Mouse (Mus musculus) cerebellum, adult 2 months (tissue): ENCODE measurements around the gene Mmachc.

Source experiments
- CTCF ChIP-seq: fragments of 200-500 bp; IDR thresholded peaks from 2 replicates; pipeline ENCODE4 v1.5.1; 2011; ENCODE audit warnings: low read depth, mild to moderate bottlenecking, control low read depth, low read length, moderate library complexity, borderline replicate concordance; ENCODE audit not compliant: insufficient read depth
- POLR2A ChIP-seq: fragments of 200-500 bp; IDR thresholded peaks from 2 replicates; pipeline ENCODE4 v1.6.1; 2011; ENCODE audit warnings: low read length, control low read depth, borderline replicate concordance; ENCODE audit not compliant: insufficient read depth

- no peak for TF ChIP-seq CTCF
- TF ChIP-seq POLR2A = no peak
These were observed 22.9 kb upstream of the Mmachc start for GRCm38 (mm10) chr4:116731077-116731476.
